Mouse (Mus musculus): ENCODE measurements around the gene Calca. TPM values are rescaled to one million over a fixed set of nuclear protein-coding genes. Genes with fewer than 3 reads are reported as not detected.

Gene Calca
- total RNA-seq (2023): not detected

DNA sequence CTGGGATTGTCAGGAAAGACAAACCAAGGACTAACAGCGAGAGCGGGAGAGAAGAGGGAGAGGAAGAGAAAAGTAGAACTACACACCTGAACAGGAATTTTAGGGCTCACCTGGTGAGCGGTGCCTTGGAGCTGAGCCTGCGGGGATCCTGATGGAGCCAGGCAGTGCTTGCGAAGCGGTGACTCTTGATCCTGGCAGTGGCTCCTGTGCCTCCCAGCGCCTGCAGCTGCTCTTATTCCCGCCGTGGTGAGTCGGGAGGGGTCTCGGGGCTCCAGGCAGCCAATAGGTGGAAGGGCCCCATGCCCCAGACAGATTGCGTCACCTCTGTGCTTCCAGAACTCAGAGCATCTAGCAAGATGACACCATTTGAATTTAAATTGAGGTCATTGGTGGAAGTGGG is at the start of gene Calca:
TSS of gene Calca (minus strand) at position 256 of the 400 bp plus-strand sequence.

Other genes starting within 250 kb of the Calca start
- 10 to 100 TPM; 33.6 to 65.9 TPM for gene Pde3b, start 221.1 kb downstream of the Calca start, total RNA-seq (2023)
- 10 to 100 TPM; 13.3 to 15.7 TPM for gene Cyp2r1, start 73.4 kb downstream of the Calca start, total RNA-seq (2023)
- gene Calcb, start 82.3 kb upstream of the Calca start, total RNA-seq (2023): not detected
- gene Insc, start 107.3 kb upstream of the Calca start, total RNA-seq (2023): 10 to 100 TPM in 1 of 2 experiments, 1 to 10 TPM in 1; 7.5 to 12.4 TPM